Mouse (Mus musculus): ENCODE data around the gene Samd13.

Samd13 gene

DNA sequence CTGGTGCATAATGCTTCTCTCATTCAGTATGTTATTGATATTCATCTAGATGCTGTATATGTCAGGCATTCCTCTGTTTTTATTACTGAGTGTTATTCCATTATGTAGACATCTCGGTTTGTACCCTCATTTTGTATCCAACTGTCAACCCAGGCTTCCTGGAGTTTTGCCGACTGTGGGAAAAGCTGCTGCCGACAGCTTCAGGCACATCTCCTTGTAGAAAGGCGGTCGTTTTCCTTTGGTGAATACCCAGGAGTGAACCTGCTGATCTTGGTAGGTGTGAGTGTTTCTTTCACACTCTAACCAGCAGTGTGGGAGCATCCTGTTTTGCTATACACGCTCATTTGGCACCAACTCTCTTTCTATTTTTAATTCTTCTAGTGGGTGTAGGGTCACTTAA is 24.4 kb downstream of the Samd13 start:
- peak; percentile 21 to 38 for DNase-seq

DNA sequence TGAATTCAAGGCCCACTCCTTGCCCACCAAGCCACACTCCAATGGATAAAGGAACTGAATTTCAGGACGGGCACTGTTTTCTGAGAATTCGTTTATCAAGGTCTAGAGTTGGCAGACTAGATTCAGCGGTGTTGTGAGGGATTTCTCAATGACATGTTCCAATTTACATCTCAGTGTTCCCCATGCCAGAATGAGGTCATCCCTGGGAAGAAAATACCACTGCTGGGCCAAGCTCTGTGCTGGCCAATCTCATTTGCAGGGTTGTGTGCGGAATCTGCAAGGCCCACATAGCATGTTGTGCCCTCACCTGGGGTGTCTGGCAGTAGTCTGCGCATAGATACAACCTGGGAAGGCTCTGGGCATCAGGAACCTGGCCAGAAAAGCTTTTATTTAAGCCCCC is 26.1 kb downstream of the Samd13 start:
- DNase-seq: peak; percentile 82 to 90

DNA sequence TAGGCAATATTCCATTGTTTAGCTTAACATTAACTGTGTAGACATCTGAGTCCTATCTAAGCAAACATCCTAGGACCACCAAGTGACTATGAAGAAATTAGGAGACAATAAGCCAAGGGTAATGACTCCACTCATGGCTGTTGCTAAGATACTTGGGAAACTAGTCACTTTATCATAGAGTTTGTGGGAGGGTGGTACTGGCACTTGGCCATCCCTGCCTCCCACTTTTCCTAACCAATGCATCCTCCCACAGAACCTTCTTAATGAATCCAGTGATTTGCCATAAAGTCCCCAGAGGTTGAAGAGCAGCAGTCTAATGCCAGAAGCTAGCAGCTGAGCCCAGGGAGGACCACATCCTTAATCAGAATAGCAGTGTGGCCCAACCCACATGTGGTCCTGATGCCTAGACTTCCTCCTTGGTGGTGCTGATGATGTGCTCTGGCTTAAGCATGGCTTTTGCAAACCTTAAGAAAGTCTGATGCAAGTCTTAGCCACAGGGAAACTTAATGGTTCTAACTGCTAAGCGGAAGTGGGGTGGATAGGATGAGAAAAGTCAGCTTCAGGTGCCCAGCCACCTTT is 27.2 kb downstream of the Samd13 start:
- no peak for DNase-seq

- no peak for DNase-seq
Observed at GRCm38 (mm10) chr3:146657433-146657832, 28.0 kb downstream of the Samd13 start.

DNA sequence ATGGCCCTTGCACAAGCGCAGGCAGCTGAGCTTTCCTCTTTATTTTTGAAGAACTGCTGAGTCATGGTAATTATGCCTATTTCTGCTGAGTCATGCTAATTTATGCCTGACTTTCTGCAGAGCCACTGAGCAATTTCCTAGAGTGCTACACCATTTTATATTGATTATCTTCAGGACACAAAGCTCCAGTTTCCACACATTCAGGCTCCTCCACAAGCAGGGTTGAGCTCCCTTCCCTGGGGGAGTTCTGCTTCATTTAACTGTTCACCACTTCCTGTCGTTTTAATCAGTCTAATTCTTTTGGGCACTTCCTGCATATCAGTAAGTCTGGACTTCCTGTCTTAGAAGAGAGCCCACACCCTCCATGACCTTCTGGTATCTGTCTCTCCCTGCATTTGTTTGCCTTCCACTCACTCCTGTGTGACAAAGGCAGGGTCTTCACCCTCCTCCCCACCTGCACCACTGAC is 30.2 kb downstream of the Samd13 start:
- DNase-seq: no peak

- DNase-seq: no peak
Observed at GRCm38 (mm10) chr3:146653692-146654091, 31.7 kb downstream of the Samd13 start.

GRCm38 (mm10) chr3:146652431-146652830 is 33.0 kb downstream of the Samd13 start:
- DNase-seq: no peak

DNA sequence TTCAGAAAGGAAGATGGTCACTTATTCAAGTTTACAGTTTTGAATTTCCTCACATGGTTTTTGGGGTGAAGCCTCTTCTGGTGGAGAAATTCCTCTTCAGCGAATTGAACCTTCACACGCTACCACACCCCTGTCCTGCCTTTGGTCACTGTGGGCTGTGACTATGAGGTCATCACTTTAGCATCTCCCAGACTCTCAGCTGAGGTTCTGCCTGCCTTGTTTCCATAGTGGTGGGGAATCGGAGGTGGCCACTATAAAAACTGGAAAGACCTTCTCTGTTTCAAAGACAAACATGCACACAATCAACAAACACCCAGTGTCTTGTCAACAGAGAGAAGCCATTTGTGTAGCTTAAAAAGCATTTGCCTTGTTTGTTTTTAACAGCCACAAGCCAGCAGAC is 34.2 kb downstream of the Samd13 start, which contains the start of gene 4930503B20Rik:
4930503B20Rik (minus strand) TSS at position 101 of the 400 bp plus-strand sequence.
- no peak for DNase-seq

DNA sequence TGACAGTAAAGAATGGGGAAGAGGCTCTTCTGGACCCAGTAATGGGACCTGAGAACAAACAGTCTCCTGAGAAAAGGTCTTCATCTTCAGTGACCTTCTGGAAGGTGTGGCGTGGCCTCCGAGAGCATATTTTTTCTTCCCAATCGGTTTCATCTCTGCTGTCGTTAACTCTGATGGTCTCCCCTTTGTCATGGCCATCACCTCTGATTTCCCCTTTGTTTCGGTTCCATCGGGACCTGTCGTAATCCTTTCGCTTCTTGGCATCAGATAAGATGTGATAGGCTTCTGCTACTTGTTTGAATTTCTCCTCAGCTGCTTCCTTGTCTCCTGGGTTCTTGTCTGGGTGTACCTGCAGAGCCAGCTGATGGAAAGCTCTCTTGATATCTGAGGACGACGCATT is 34.7 kb downstream of the Samd13 start:
- no peak for DNase-seq

GRCm38 (mm10) chr3:146649311-146649894 is 36.0 kb downstream of the Samd13 start:
- no peak for DNase-seq

GRCm38 (mm10) chr3:146641818-146642427 is 43.5 kb downstream of the Samd13 start:
- peak; percentile 56 to 62 for DNase-seq

GRCm38 (mm10) chr3:146632506-146632905 is 52.9 kb downstream of the Samd13 start:
- no peak for DNase-seq

DNA sequence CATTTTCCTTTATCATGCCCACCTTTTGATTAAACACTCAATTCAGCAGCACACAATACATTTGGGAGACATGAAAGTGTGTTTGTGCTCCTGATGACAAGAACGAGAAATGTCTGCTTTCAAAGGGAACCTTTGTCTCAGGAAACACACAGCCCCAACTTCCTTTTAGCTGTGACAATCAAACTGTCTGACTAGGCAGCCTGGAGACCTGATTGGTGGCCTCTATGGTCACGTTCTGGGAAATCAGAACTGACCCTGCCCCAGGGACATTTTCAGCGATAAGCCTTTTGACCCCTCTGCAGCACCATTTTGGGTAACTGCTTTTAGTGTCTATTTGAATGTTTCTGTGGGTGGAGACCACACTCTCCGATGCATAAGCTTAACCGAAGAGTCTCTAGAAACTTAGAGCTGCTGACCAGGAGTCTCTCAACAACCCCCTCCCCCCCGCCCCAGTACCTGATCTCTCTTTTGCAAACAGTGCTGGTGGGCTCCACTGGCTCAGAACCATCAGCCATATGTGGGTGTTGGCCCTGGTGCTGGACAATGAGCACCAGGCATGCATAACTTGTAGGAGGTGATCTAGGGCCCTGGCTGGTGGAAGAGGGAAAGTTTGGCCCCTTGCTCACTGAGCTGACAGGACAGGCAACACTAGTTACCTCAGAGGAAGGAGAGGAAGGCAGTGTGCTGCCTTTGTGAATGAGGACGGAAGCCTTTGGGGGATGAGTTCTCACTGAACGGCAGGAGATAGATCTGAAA is 57.0 kb downstream of the Samd13 start:
- DNase-seq: no peak

DNA sequence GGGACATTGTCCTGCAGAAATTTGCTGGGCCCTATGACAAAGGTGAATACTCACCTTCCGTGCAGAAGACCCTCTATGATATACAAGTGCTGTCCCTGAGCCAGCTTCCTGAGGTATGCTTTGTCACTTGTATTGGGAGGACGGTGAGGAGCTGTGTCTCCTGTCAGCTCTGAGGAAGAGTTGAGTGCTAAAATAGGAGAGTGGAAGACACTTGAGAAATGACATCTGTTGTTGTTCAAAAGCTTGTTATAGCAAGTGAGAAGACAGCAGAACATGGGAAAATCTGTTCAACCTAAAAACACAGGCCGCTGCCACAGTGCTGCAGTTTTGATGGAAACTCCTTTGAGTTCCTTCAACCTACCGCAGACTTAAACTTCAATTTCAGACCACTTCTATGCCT is 59.6 kb downstream of the Samd13 start:
- no peak for DNase-seq

GRCm38 (mm10) chr3:146621966-146622365 is 63.4 kb downstream of the Samd13 start:
- DNase-seq: no peak

GRCm38 (mm10) chr3:146620555-146621249 is 64.7 kb downstream of the Samd13 start:
- DNase-seq: peak; percentile 86 to 89

- DNase-seq: no peak
Observed at GRCm38 (mm10) chr3:146620101-146620500, 65.3 kb downstream of the Samd13 start.

GRCm38 (mm10) chr3:146618357-146618756 is 67.0 kb downstream of the Samd13 start:
- DNase-seq: no peak

DNA sequence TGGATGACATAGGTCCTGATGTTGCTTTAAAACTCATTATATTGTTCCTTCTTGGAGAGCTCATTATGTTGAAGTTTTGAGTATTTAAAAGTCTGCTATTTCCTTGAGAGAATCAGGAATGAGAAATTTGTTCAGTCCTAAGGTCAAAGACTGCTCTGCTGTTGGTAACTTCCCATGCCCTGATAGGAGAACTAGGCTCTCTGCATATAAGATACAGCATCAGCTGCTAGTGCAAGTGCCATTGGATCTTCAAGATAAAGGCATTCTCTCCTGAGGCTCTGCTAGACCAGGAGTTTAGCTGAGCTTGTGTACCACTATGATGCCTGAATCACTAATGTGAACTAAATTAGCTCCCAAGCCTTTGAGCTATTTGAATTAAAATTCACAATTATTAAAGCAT is 67.4 kb downstream of the Samd13 start:
- DNase-seq: no peak

DNA sequence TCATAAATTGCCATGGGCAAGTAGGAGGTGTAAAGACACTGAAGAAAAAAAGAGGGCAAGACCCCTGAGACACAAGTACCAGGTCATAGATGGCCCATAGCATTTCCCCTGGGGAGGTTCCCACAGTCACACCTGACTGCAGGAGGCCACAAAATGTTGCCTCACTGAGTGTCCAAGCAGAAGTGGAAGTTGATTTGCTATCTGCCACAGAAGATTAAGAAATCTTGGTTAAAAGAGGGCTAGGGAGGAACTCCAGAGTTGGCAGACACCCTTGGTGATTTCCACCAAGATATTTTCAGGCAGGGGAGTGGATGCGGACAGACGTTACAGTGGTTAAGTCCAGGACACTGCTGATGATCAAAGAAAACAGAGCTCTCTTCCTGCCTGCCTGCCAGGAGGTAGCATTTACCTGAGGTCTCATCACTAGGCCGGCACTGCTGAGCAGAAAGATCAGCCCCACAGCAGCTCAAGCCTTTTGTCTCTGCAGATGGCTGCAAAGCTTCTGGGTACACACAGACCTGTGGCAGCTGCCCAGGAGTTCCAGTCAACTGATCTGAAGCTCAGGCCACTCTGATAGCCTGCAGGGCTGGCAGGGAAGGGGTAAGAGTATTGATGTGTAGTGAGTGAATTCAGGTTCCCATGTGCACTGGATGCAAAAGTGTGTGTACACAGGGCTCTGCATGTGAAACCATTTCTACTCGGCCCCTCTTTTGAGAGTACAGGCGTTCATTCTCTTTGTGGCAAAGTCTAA is 68.7 kb downstream of the Samd13 start:
- no peak for DNase-seq

DNA sequence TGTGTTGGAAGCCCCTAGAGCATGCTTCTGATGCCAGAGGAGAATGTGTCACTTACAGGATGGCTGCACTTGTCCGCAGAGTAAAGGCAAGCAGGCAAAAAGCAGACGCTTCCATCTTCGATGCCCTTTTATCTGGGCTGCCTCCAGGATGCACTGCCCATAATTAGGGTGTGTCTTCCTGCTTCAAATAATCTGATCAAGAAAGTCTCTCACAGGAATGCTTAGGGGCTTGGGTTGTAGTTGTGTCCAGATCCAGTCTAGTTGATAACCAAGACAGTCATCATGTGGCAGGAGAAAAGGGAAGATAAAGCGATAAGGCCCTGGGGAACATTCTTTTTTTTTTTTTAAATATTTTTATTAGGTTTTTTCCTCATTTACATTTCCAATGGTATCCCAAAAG is 69.9 kb downstream of the Samd13 start, which contains the start of gene Dnase2b:
Dnase2b (minus strand) TSS at position 101 of the 400 bp plus-strand sequence.
- DNase-seq: peak; percentile 6 to 27

GRCm38 (mm10) chr3:146611821-146612220 is 73.6 kb downstream of the Samd13 start:
- DNase-seq: no peak

Measured in cerebellum, postnatal 14 days (tissue).